Mouse (Mus musculus): ENCODE data around the gene Olfr1055.
"Not testable (repeated sequence)": the region's sequence is repeated elsewhere in the genome, so short reads cannot be mapped to it uniquely, and the experiment has no call there.

Olfr1055 gene

GRCm38 (mm10) chr2:86350184-86350583, at the start of gene Olfr1055:
TSS of gene Olfr1055 (minus strand) at chr2:86350284.
- no peak for DNase-seq

GRCm38 (mm10) chr2:86395114-86395513, 45.0 kb upstream of the Olfr1055 start:
- no peak for DNase-seq

GRCm38 (mm10) chr2:86388461-86388860, 38.4 kb upstream of the Olfr1055 start, which contains the start of gene Olfr1058:
TSS of gene Olfr1058 (minus strand) at chr2:86388561.
- not testable (repeated sequence) for DNase-seq

- no peak for DNase-seq
These were observed 28.2 kb upstream of the Olfr1055 start, which contains the start of gene Olfr1057 for GRCm38 (mm10) chr2:86378293-86378692. TSS of gene Olfr1057 (minus strand) at chr2:86378393.

GRCm38 (mm10) chr2:86366342-86366741, 16.3 kb upstream of the Olfr1055 start:
- DNase-seq: not testable (repeated sequence)

- no peak for DNase-seq
These were observed 12.3 kb upstream of the Olfr1055 start, which contains the start of gene Olfr1056 for GRCm38 (mm10) chr2:86362369-86362768. TSS of gene Olfr1056 (minus strand) at chr2:86362469.

- DNase-seq: not testable (repeated sequence)
These were observed 1.7 kb upstream of the Olfr1055 start for GRCm38 (mm10) chr2:86351751-86352150.

- no peak for DNase-seq
These were observed 14.8 kb downstream of the Olfr1055 start, which contains the start of gene Olfr1054 for GRCm38 (mm10) chr2:86335333-86335732. TSS of gene Olfr1054 (minus strand) at chr2:86335433.

- DNase-seq: no peak
These were observed 34.9 kb downstream of the Olfr1055 start, which contains the start of gene Olfr1053 for GRCm38 (mm10) chr2:86315184-86315583. TSS of gene Olfr1053 (minus strand) at chr2:86315284.

Data from cerebellum, adult 9-11 months (tissue).